11 mouse cellular contexts compared by ENCODE assay signal in the genomic region with DNA sequence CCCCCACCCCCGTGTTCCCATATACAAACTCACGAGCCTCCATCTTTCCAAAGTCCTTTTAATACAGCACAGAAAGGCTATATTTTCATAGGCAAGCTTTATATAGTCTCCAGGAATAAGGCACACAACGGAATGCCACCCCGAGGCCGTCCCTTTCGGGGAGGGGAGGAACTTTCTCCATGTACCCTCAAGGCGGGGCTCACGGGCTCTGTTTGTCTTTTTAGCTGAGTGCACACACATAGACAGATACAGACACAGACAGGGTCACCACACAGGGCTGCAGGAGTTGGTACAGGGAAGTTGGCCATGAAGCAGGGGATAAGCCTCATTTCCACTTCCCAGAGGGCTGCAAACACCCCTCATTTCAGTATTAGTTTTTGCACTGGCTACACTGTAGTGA. TPM values are rescaled to one million over a fixed set of nuclear protein-coding genes. Genes with fewer than 3 reads are reported as not detected.
DNase-seq lines count a peak whose midpoint lies in the region; ATAC-seq lines count a peak whose summit lies in the region.
"Had no signal": no experiment of that assay in that cellular context is flagged by ENCODE, and none has a peak within 500 bp of the region (broad histone marks: within the 10 kb centered on the region; RNA-seq: fewer than 3 reads in every experiment).

No protein-coding gene starts in this region.

- no peaks in the 10 kb centered on the region for H3K27me3 ChIP-seq in heart, embryonic 14.5 days (ENCODE audit: control insufficient read depth, insufficient read depth, low read length)
- no peaks in the 10 kb centered on the region for H3K27me3 ChIP-seq in liver, embryonic 16.5 days (ENCODE audit: control insufficient read depth, insufficient read depth, low read depth, low read length)
- H3K27me3 ChIP-seq in liver, embryonic 11.5 days (replicated peaks; ENCODE audit: control insufficient read depth, insufficient read depth, low read length): no peaks in the 10 kb centered on the region
- H3K27me3 ChIP-seq in intestine, embryonic 16.5 days (replicated peaks; ENCODE audit: control insufficient read depth, insufficient read depth, low read length): no peaks in the 10 kb centered on the region

- H3K9me3 ChIP-seq in heart, embryonic 14.5 days (ENCODE audit: control insufficient read depth, low read length): no peaks in the 10 kb centered on the region
- no peaks in the 10 kb centered on the region for H3K9me3 ChIP-seq in liver, embryonic 16.5 days (replicated peaks; ENCODE audit: control insufficient read depth, low read length)
- H3K9me3 ChIP-seq in liver, embryonic 11.5 days (ENCODE audit: control insufficient read depth, low read length): no peaks in the 10 kb centered on the region
- H3K9me3 ChIP-seq in intestine, embryonic 16.5 days (ENCODE audit: control insufficient read depth, low read length): no peaks in the 10 kb centered on the region
- H3K9me3 ChIP-seq: hindbrain, embryonic 10.5 days had no signal

- H3K4me1 ChIP-seq in heart, embryonic 14.5 days (ENCODE audit: control insufficient read depth in 2 of 2, insufficient read depth in 2 of 2, low read length in 2 of 2): peaks cover 43 to 44% of the 10 kb centered on the region in 2 experiments
- peaks cover 33% of the 10 kb centered on the region for H3K4me1 ChIP-seq in liver, embryonic 16.5 days (ENCODE audit: control insufficient read depth, low read depth, low read length)
- H3K4me1 ChIP-seq in liver, embryonic 11.5 days (replicated peaks; ENCODE audit: control insufficient read depth, insufficient read depth, low read length): peaks cover 43% of the 10 kb centered on the region
- H3K4me1 ChIP-seq in intestine, embryonic 16.5 days (ENCODE audit: control insufficient read depth, insufficient read depth, low read length): peaks cover 45% of the 10 kb centered on the region

- intact Hi-C loops in heart, postnatal 10 days (cut with DNase I): no loop called here
- intact Hi-C loops in left cerebral cortex, postnatal 14 days (cut with DNase I): no loop called here

- peak overlapping the region; percentile 93 to 94 for H3K27ac ChIP-seq in heart, embryonic 14.5 days (replicated peaks in 1 of 2; ENCODE audit: control insufficient read depth in 1 of 2, insufficient read depth in 1 of 2, low read depth in 2 of 2, low read length in 2 of 2)
- H3K27ac ChIP-seq in liver, embryonic 16.5 days (ENCODE audit: low read length): no peak overlapping the region
- H3K27ac ChIP-seq in liver, embryonic 11.5 days (ENCODE audit: low read depth, low read length): no peak overlapping the region
- H3K27ac ChIP-seq in intestine, embryonic 16.5 days (ENCODE audit: low read length): peak overlapping the region; percentile 81

- WGBS in heart, embryonic 14.5 days: 33% methylated on average over 8 of the region's 8 CpGs
- WGBS in liver, embryonic 16.5 days (ENCODE audit: insufficient replicate concordance): 57% methylated on average over 8 of the region's 8 CpGs
- 65% methylated on average over 8 of the region's 8 CpGs for WGBS in liver, embryonic 11.5 days
- WGBS in intestine, embryonic 16.5 days: 42% methylated on average over 8 of the region's 8 CpGs

- ATAC-seq in heart, embryonic 14.5 days (ENCODE audit: insufficient number of reproducible peaks, insufficient read depth, low FRiP score, low read depth): 0 out of 2 replicates have a peak, but pooled peaks have one; percentile 2
- peak; percentile 33; the same call in 1 of the 2 replicates for ATAC-seq in liver, embryonic 16.5 days (ENCODE audit: low read depth)
- ATAC-seq in liver, embryonic 11.5 days (replicated peaks; ENCODE audit: low FRiP score): no peak
- ATAC-seq in intestine, embryonic 16.5 days: peak; percentile 51

- no peak overlapping the region for H3K4me2 ChIP-seq in heart, embryonic 14.5 days (ENCODE audit: low read length)
- H3K4me2 ChIP-seq in liver, embryonic 16.5 days (ENCODE audit: low read depth, low read length): no peak overlapping the region
- H3K4me2 ChIP-seq in liver, embryonic 11.5 days: no peak overlapping the region; the same call in 1 of the 2 replicates
- H3K4me2 ChIP-seq in intestine, embryonic 16.5 days (ENCODE audit: low read depth, low read length): peak overlapping the region; percentile 27; the same call in 1 of the 2 replicates

- no peak for DNase-seq in heart, postnatal 10 days
- no peak for DNase-seq in liver, embryonic 11.5 days (ENCODE audit: low spot score)
- DNase-seq in retina, postnatal 1 day: peak; percentile 65
- no peak for DNase-seq in left cerebral cortex, postnatal 14 days (ENCODE audit: low spot score in 2 of 2)
- no peak for DNase-seq in adipocyte (ENCODE audit: low spot score)
- DNase-seq: cerebellum, adult 2 months; kidney, adult 2 months had no signal

- H3K9ac ChIP-seq in heart, embryonic 14.5 days (ENCODE audit: low read length): peak overlapping the region; percentile 64
- no peak overlapping the region for H3K9ac ChIP-seq in liver, embryonic 16.5 days (ENCODE audit: low read depth, low read length)
- no peak overlapping the region for H3K9ac ChIP-seq in liver, embryonic 11.5 days (ENCODE audit: low read depth, low read length)
- H3K9ac ChIP-seq in intestine, embryonic 16.5 days (ENCODE audit: low read depth, low read length): peak overlapping the region; percentile 25; the same call in 1 of the 2 replicates

- H3K4me3 ChIP-seq in heart, embryonic 14.5 days (ENCODE audit: control insufficient read depth in 1 of 2, insufficient read depth in 1 of 2, low read depth in 1 of 2, low read length in 2 of 2): no peak overlapping the region
- H3K4me3 ChIP-seq in liver, embryonic 16.5 days (ENCODE audit: low read depth, low read length): no peak overlapping the region
- no peak overlapping the region for H3K4me3 ChIP-seq in liver, embryonic 11.5 days (ENCODE audit: low read depth, low read length)
- no peak overlapping the region for H3K4me3 ChIP-seq in intestine, embryonic 16.5 days (ENCODE audit: low read length)
- H3K4me3 ChIP-seq: hindbrain, embryonic 10.5 days had no signal

- H3K36me3 ChIP-seq in heart, embryonic 14.5 days (ENCODE audit: control insufficient read depth, insufficient read depth, low read length): peaks cover 27% of the 10 kb centered on the region
- no peaks in the 10 kb centered on the region for H3K36me3 ChIP-seq in liver, embryonic 16.5 days (ENCODE audit: control insufficient read depth, insufficient read depth)
- H3K36me3 ChIP-seq in liver, embryonic 11.5 days (ENCODE audit: control insufficient read depth, insufficient read depth, low read length): peaks cover 4% of the 10 kb centered on the region; the same call in 1 of the 2 replicates
- H3K36me3 ChIP-seq in intestine, embryonic 16.5 days (ENCODE audit: control insufficient read depth, insufficient read depth, low read length): no peaks in the 10 kb centered on the region; the same call in 1 of the 2 replicates

RNA-seq across cellular contexts. Expression of a gene that starts 17.6 kb away (rescaled TPM):
- 99.2 and 105 TPM in 2 replicates for polyA plus RNA-seq in heart, embryonic 14.5 days (2014; fragmentation: Nextera tagmentation; extraction: Ambion mirVana)
- total RNA-seq in heart, postnatal 10 days (2021): 100 to 1,000 TPM; 248 to 271 TPM
- 20.5 and 26.0 TPM in 2 replicates for polyA plus RNA-seq in liver, embryonic 16.5 days (2015; fragmentation: Nextera tagmentation; extraction: Ambion mirVana)
- polyA plus RNA-seq in liver, embryonic 11.5 days (2014; fragmentation: Nextera tagmentation; extraction: Ambion mirVana): 96.3 and 97.0 TPM in 2 replicates
- 125 and 134 TPM in 2 replicates for polyA plus RNA-seq in intestine, embryonic 16.5 days (2015; fragmentation: Nextera tagmentation; extraction: Ambion mirVana)
- 10 to 100 TPM; 23.5 to 25.2 TPM for total RNA-seq in left cerebral cortex, postnatal 14 days (2021)

RNA-seq across cellular contexts. Expression of a gene that starts 57.2 kb away (rescaled TPM):
- polyA plus RNA-seq in heart, embryonic 14.5 days (2014; fragmentation: Nextera tagmentation; extraction: Ambion mirVana): 31.8 and 33.0 TPM in 2 replicates
- total RNA-seq in heart, postnatal 10 days (2021): 10 to 100 TPM; 51.8 to 60.1 TPM
- 4.5 and 5.5 TPM in 2 replicates for polyA plus RNA-seq in liver, embryonic 16.5 days (2015; fragmentation: Nextera tagmentation; extraction: Ambion mirVana)
- 11.3 and 13.4 TPM in 2 replicates for polyA plus RNA-seq in liver, embryonic 11.5 days (2014; fragmentation: Nextera tagmentation; extraction: Ambion mirVana)
- 9.1 and 10.0 TPM in 2 replicates for polyA plus RNA-seq in intestine, embryonic 16.5 days (2015; fragmentation: Nextera tagmentation; extraction: Ambion mirVana)
- 10 to 100 TPM; 41.9 to 43.9 TPM for total RNA-seq in left cerebral cortex, postnatal 14 days (2021)

Comparison
In these comparisons a context has a peak if more than half of its experiments do, and no peak if none do; other contexts are left out.
1. H3K27ac ChIP-seq: peak in heart, embryonic 14.5 days (2 of 2) and intestine, embryonic 16.5 days (single experiment); none in liver, embryonic 16.5 days (single experiment) and liver, embryonic 11.5 days (single experiment).
2. H3K9ac ChIP-seq: peak in heart, embryonic 14.5 days (single experiment) and intestine, embryonic 16.5 days (single experiment); none in liver, embryonic 16.5 days (single experiment) and liver, embryonic 11.5 days (single experiment).